Mouse (Mus musculus): ENCODE data around the gene Olfr424.

DNA sequence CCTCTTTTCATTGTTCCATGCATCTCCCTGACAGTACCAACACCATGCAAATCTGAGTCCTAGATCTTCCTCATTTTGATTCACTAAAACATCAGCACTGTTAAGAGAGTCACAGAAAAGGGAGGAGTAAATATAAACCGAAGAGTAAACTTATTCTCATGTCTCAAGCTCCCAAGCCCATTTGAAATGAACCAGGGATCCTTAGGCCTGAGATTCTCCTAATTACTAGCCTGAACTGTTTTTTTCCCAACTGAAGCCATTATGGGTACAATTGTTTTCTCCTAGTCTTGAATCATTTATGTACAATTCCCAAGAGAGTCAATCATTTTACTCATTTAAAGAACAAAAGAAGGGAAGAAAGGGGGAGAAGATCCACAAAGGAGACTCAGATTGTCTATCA is 24.0 kb downstream of the Olfr424 start, which contains the start of gene Olfr420:
- no peak for TF ChIP-seq GATA1 (IDR thresholded peaks at IDR 0.05; ENCODE audit: low read length)
- TF ChIP-seq TAL1 (IDR thresholded peaks at IDR 0.05; ENCODE audit: low read length), result no peak
